In genomic region chr5:73171876-73172480, GRCm38 (mm10) we compare ENCODE assay signal across 24 mouse cellular contexts.
DNase-seq lines count a peak whose midpoint lies in the region; ATAC-seq lines count a peak whose summit lies in the region.
"Had no signal": no experiment of that assay in that cellular context is flagged by ENCODE, and none has a peak within 500 bp of the region (broad histone marks: within the 10 kb centered on the region; RNA-seq: fewer than 3 reads in every experiment).

No protein-coding gene starts in this region.

- no peak; the same call in 1 of the 2 replicates for ATAC-seq in kidney, embryonic 14.5 days (ENCODE audit: low FRiP score, low TSS enrichment)
- ATAC-seq in neural tube, embryonic 13.5 days (ENCODE audit: low read depth), result no peak
- ATAC-seq in neural tube, embryonic 15.5 days (ENCODE audit: low FRiP score), result no peak
- ATAC-seq in erythroid progenitor cell, adult 5-6 weeks (replicated peaks; ENCODE audit: low FRiP score, poor library complexity, severe bottlenecking), result no peak
- ATAC-seq in megakaryocyte-erythroid progenitor cell, adult 5-6 weeks (replicated peaks; ENCODE audit: low FRiP score, low TSS enrichment, poor library complexity, severe bottlenecking), result no peak
- ATAC-seq: inflammation-experienced regulatory T-cells, adult 6 months; lung, postnatal 0 days had no signal

- no peak for DNase-seq in kidney, postnatal 10 days
- DNase-seq in R1 (ENCODE audit: low read depth, low spot score), result peak; percentile 94
- DNase-seq: adrenal gland, postnatal 14 days; cerebellum, adult 11-12 months; cerebellum, adult 9-11 months; heart, postnatal 10 days; layer of hippocampus, adult 9-11 months; liver, embryonic 13.5 days; lung, adult 18-20 months; lung, postnatal 4 days; thymus, adult 2 months; thymus, postnatal 36 days had no signal

- 53% methylated on average over 12 of the region's 12 CpGs for WGBS in kidney, embryonic 14.5 days
- 65% methylated on average over 12 of the region's 12 CpGs for WGBS in neural tube, embryonic 13.5 days
- WGBS in neural tube, embryonic 15.5 days, result 62% methylated on average over 12 of the region's 12 CpGs

- no peaks in the 10 kb centered on the region for H3K27me3 ChIP-seq in kidney, embryonic 14.5 days (ENCODE audit: control insufficient read depth, insufficient read depth, low read length)
- H3K27me3 ChIP-seq in neural tube, embryonic 13.5 days, result no peaks in the 10 kb centered on the region
- H3K27me3 ChIP-seq in neural tube, embryonic 15.5 days (replicated peaks), result no peaks in the 10 kb centered on the region
- H3K27me3 ChIP-seq: heart, embryonic 13.5 days; hindbrain, embryonic 15.5 days; limb, embryonic 15.5 days; liver, embryonic 13.5 days had no signal

- H3K36me3 ChIP-seq in kidney, embryonic 14.5 days (ENCODE audit: control insufficient read depth, insufficient read depth, low read length), result no peaks in the 10 kb centered on the region
- no peaks in the 10 kb centered on the region for H3K36me3 ChIP-seq in neural tube, embryonic 13.5 days
- no peaks in the 10 kb centered on the region for H3K36me3 ChIP-seq in neural tube, embryonic 15.5 days
- H3K36me3 ChIP-seq: heart, embryonic 13.5 days; hindbrain, embryonic 10.5 days; hindbrain, embryonic 15.5 days; limb, embryonic 10.5 days; limb, embryonic 15.5 days had no signal

- H3K27ac ChIP-seq in kidney, embryonic 14.5 days (ENCODE audit: low read depth, low read length), result peak overlapping the region; percentile 37; the same call in 1 of the 2 replicates
- H3K27ac ChIP-seq in neural tube, embryonic 13.5 days (replicated peaks), result peak overlapping the region; percentile 39
- H3K27ac ChIP-seq in neural tube, embryonic 15.5 days (replicated peaks), result no peak overlapping the region
- H3K27ac ChIP-seq: heart, embryonic 13.5 days; hindbrain, embryonic 10.5 days; hindbrain, embryonic 15.5 days; limb, embryonic 10.5 days; limb, embryonic 15.5 days; liver, embryonic 13.5 days had no signal

- no peak overlapping the region for H3K9ac ChIP-seq in kidney, embryonic 14.5 days (ENCODE audit: low read depth, low read length)
- no peak overlapping the region for H3K9ac ChIP-seq in neural tube, embryonic 13.5 days
- no peak overlapping the region for H3K9ac ChIP-seq in neural tube, embryonic 15.5 days (replicated peaks)
- H3K9ac ChIP-seq: heart, embryonic 13.5 days; hindbrain, embryonic 15.5 days; limb, embryonic 15.5 days; liver, embryonic 13.5 days had no signal

- no peak overlapping the region for H3K4me3 ChIP-seq in kidney, embryonic 14.5 days (ENCODE audit: low read length)
- H3K4me3 ChIP-seq in neural tube, embryonic 13.5 days, result no peak overlapping the region
- H3K4me3 ChIP-seq in neural tube, embryonic 15.5 days (replicated peaks), result no peak overlapping the region
- H3K4me3 ChIP-seq: heart, embryonic 13.5 days; hindbrain, embryonic 10.5 days; hindbrain, embryonic 15.5 days; limb, embryonic 10.5 days; limb, embryonic 15.5 days; liver, embryonic 13.5 days had no signal

- H3K4me2 ChIP-seq in kidney, embryonic 14.5 days (replicated peaks; ENCODE audit: low read depth, low read length), result no peak overlapping the region
- H3K4me2 ChIP-seq in neural tube, embryonic 13.5 days, result no peak overlapping the region
- H3K4me2 ChIP-seq in neural tube, embryonic 15.5 days, result no peak overlapping the region
- H3K4me2 ChIP-seq: heart, embryonic 13.5 days; hindbrain, embryonic 15.5 days; limb, embryonic 15.5 days; liver, embryonic 13.5 days had no signal

- peaks cover 24% of the 10 kb centered on the region for H3K4me1 ChIP-seq in kidney, embryonic 14.5 days (ENCODE audit: control insufficient read depth, insufficient read depth, low read length)
- H3K4me1 ChIP-seq in neural tube, embryonic 13.5 days (replicated peaks), result peaks cover 68% of the 10 kb centered on the region
- H3K4me1 ChIP-seq in neural tube, embryonic 15.5 days, result peaks cover 30% of the 10 kb centered on the region

- H3K9me3 ChIP-seq in kidney, embryonic 14.5 days (ENCODE audit: control insufficient read depth, low read length), result no peaks in the 10 kb centered on the region
- no peaks in the 10 kb centered on the region for H3K9me3 ChIP-seq in neural tube, embryonic 13.5 days
- H3K9me3 ChIP-seq in neural tube, embryonic 15.5 days (replicated peaks), result no peaks in the 10 kb centered on the region
- H3K9me3 ChIP-seq: heart, embryonic 13.5 days; hindbrain, embryonic 10.5 days; hindbrain, embryonic 15.5 days; limb, embryonic 10.5 days; limb, embryonic 15.5 days; liver, embryonic 13.5 days had no signal
